Mouse (Mus musculus) hindbrain, postnatal 0 days (tissue): ENCODE measurements at regions not wholly inside any gene's neighbourhood (a gene's known extent, or its start where the extent isn't known, plus 50 kb on each side); places are given as distances from the start of the nearest gene placed in this dataset.

ENCODE experiments used
- ATAC-seq: fragments of 200-750 bp; cut with Nextera tagmentation; 2 replicates; pipeline ENCODE4 v1.8.0; 2017; ENCODE audit warnings: mild to moderate bottlenecking, moderate TSS enrichment, moderate library complexity
- DNase-seq: peaks from one replicate; pipeline ENCODE4 v3.0.0-alpha.2; 2015; ENCODE audit warnings: low spot score
- H3K27ac ChIP-seq: fragments of 300-500 bp; sonication (generic); 2 replicates; pipeline ENCODE4 v1.5.1; 2014; ENCODE audit warnings: mild to moderate bottlenecking
- H3K27me3 ChIP-seq: fragments of 300-500 bp; sonication (generic); 2 replicates; pipeline ENCODE4 v1.6.1; 2014; ENCODE audit warnings: low read length, mixed read lengths; ENCODE audit not compliant: insufficient read depth
- H3K36me3 ChIP-seq: fragments of 300-500 bp; sonication (generic); 2 replicates; pipeline ENCODE4 v1.6.1; 2014; ENCODE audit warnings: low read length, mixed read lengths; ENCODE audit not compliant: insufficient read depth
- H3K4me1 ChIP-seq: fragments of 300-500 bp; sonication (generic); 2 replicates; pipeline ENCODE4 v1.6.1; 2014; ENCODE audit warnings: antibody characterized with exemption, low read length, mixed read lengths; ENCODE audit not compliant: insufficient read depth
- H3K4me2 ChIP-seq: fragments of 300-500 bp; sonication (generic); 2 replicates; pipeline ENCODE4 v1.6.1; 2014; ENCODE audit warnings: low read depth, mild to moderate bottlenecking, low read length, moderate library complexity, mixed read lengths
- H3K4me3 ChIP-seq: fragments of 300-500 bp; sonication (generic); 2 replicates; pipeline ENCODE4 v1.5.1; 2014; ENCODE audit warnings: low read length
- H3K9ac ChIP-seq: fragments of 300-500 bp; sonication (generic); replicated peaks from 2 replicates; pipeline ENCODE4 v1.6.1; 2014; ENCODE audit warnings: mild to moderate bottlenecking, low read length, moderate library complexity, mixed read lengths
- H3K9me3 ChIP-seq: fragments of 300-500 bp; sonication (generic); 2 replicates; pipeline ENCODE4 v1.6.1; 2016; ENCODE audit warnings: low read length, mixed read lengths
- CTCF ChIP-seq: IDR thresholded peaks from 2 replicates; pipeline ENCODE4 v1.5.1; 2016; ENCODE audit warnings: antibody characterized with exemption, control low read depth, low read depth
- WGBS: fragments of 180-500 bp; shearing (Covaris S2); extraction: QIAGEN DNeasy Blood & Tissue Kit; methylation state at CpG from one replicate; pipeline ENCODE4 v1.1.7; 2014; 5-methylcytosine and 5-hydroxymethylcytosine counted together

DNA sequence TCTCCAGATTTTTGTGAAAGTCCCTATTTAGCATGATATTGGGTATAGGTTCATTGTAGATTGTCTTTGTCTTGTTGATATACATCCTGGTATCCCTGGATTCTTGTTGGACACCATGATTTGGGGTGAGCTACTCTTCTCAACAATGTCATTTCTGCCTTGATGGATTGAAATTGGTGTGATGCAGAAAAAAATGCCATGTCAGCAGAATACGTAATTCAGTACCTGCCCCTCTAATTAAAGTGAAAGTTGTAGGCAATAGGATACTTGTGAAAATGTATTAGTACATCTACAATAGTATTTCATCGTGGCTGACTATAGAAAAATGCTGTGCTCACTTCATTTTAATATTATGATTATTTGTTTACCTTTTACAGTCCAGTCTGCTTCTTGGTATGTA, 280.7 kb upstream of the Gm21293 start:
- Histone ChIP-seq H3K36me3 (no peaks in the 10 kb centered on the region), H3K4me1 (no peaks in the 10 kb centered on the region), H3K4me3 (no peak overlapping the region), H3K9ac (no peak overlapping the region), H3K9me3 (no peaks in the 10 kb centered on the region), H3K4me2 (no peak overlapping the region), H3K27ac (no peak overlapping the region), H3K27me3 (no peaks in the 10 kb centered on the region)
- ATAC-seq (no peak), DNase-seq (no peak)
- no peak for TF ChIP-seq CTCF
- WGBS, result 89% methylated on average over 2 of the region's 2 CpGs

DNA sequence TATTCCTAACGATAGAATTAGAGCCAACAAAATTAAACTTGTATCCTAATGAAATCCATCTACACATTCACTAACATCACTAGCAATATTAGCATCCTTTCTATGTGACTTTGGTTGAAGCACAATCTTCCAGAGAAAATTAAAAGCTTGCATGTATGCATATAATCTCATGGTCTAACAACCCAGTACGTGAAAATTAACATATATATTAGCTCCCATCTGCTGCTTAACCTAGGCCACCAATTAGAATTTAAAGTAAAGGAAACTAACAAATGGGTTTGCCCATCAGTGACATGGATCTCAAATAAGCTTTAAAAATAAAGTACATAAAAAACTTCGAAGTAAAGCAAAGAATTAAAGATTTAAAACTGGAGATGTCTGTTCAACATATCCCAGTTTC, 278.9 kb upstream of the Gm21293 start:
- Histone ChIP-seq H3K4me3 (no peak overlapping the region), H3K9me3 (no peaks in the 10 kb centered on the region), H3K4me2 (no peak overlapping the region), H3K9ac (no peak overlapping the region), H3K27ac (no peak overlapping the region), H3K36me3 (no peaks in the 10 kb centered on the region), H3K27me3 (no peaks in the 10 kb centered on the region), H3K4me1 (no peaks in the 10 kb centered on the region)
- DNase-seq, result no peak
- TF ChIP-seq CTCF, result no peak
- ATAC-seq, result no peak
- WGBS, result 75% methylated on average over 3 of the region's 3 CpGs

DNA sequence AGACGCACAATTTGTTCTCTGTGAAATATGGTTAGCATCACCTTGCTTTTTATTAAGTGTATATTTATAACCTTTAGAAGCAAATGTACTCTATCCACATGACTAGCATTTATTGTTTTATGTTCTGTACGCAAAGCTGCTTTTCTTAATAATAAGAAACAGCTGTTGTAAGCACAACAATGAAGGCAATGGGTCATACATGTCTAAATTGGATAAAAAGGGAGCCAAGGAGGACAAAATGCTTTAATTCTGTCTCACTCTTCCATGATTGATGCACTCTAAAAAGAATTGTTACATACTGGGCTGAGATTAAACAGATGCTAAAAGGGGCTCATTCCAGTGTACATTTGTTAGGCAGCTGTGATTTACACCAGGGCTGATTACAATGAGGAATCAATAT, 232.7 kb upstream of the Gm21293 start:
- Histone ChIP-seq H3K9ac (no peak overlapping the region), H3K36me3 (no peaks in the 10 kb centered on the region), H3K27me3 (no peaks in the 10 kb centered on the region), H3K9me3 (no peaks in the 10 kb centered on the region), H3K4me2 (no peak overlapping the region), H3K27ac (no peak overlapping the region), H3K4me1 (no peaks in the 10 kb centered on the region), H3K4me3 (no peak overlapping the region)
- ATAC-seq (no peak), DNase-seq (no peak)
- WGBS, result 88% methylated on average over 2 of the region's 2 CpGs
- TF ChIP-seq CTCF, result no peak

DNA sequence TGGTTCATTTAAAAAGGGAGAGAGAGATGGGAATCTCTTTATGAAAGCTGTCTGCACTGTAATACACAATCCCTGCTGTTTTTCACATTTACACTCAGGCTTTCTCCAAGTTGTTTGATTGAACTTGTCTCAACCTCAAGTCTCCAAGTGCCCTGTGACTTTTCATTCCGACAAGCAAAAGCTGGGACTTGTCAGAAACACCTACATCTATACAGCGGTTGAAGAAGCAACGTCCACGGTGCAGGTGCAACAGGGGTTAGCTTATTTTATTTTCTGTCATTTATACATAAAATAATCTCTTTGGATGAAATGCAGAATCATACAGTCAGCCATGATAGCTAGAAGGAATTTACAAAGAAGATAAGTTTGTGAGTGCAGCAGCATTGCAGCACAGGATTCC, 184.6 kb upstream of the Gm21293 start:
- H3K27ac ChIP-seq, result no peak overlapping the region
- no peak overlapping the region for H3K4me3 ChIP-seq
- H3K27me3 ChIP-seq, result no peaks in the 10 kb centered on the region
- WGBS, result 82% methylated on average over 4 of the region's 4 CpGs
- no peak for TF ChIP-seq CTCF
- DNase-seq (no peak), ATAC-seq (no peak)
- no peak overlapping the region for H3K4me2 ChIP-seq
- no peaks in the 10 kb centered on the region for H3K9me3 ChIP-seq
- no peaks in the 10 kb centered on the region for H3K4me1 ChIP-seq
- no peak overlapping the region for H3K9ac ChIP-seq
- no peaks in the 10 kb centered on the region for H3K36me3 ChIP-seq

DNA sequence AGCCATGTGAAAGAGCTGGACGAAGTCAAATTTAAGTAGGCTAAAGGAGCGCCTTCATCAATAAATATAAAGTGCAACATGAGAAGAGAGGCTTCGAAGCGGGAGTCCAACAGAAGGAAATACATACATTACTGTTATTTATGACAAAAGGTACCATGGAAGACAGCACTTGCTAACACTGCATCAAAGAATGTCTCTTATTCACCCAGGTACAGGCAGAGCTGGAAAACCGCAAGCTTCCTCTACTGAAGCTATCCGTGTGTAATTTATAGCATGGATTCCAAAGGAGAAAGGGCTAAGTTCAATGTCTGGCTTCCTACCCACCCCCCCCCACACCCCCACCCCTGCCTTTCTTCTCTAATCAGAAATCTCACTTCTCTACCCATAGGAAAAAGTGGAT, 166.7 kb upstream of the Gm21293 start:
- Histone ChIP-seq H3K4me3 (no peak overlapping the region), H3K9ac (no peak overlapping the region), H3K27ac (no peak overlapping the region), H3K4me1 (no peaks in the 10 kb centered on the region), H3K27me3 (no peaks in the 10 kb centered on the region), H3K36me3 (no peaks in the 10 kb centered on the region), H3K9me3 (no peaks in the 10 kb centered on the region), H3K4me2 (no peak overlapping the region)
- WGBS, result 89% methylated on average over 6 of the region's 6 CpGs
- no peak for TF ChIP-seq CTCF
- ATAC-seq (no peak), DNase-seq (no peak)

DNA sequence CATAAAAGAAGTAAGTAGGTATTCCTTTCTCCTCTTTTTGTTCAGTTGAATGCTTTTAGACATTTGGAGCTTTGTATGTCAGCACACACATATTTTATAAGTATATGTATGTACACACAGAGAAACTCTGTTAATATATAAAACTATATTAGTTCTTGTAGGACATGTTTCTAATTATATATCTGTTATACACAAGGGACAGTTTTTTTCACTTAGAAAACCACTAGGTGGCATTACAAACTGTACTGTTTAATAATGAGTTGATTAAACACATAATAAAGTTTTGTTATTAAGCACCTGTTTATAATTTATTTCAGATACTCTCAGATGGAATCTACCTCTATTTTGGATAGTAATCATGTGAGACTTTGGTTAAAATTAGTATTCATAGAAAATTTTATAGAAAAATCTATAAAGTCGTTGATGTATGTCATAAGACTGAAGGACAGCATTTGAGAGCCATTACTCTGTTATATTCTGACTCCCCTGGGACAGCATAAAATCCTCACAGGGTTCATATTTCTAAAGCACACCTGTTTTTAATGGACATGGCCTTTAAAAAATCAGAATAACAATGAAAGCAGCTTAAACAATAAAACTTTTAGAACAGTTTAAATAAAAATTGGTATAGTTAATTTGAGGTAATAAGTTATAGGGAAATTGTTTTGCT, 158.4 kb upstream of the Gm21293 start:
- Histone ChIP-seq H3K27me3 (no peaks in the 10 kb centered on the region), H3K4me2 (no peak overlapping the region), H3K36me3 (no peaks in the 10 kb centered on the region), H3K27ac (no peak overlapping the region), H3K4me3 (no peak overlapping the region), H3K9ac (no peak overlapping the region), H3K4me1 (no peaks in the 10 kb centered on the region), H3K9me3 (no peaks in the 10 kb centered on the region)
- TF ChIP-seq CTCF, result peak; percentile 42
- DNase-seq (peak; percentile 45), ATAC-seq (no peak)
- WGBS, result 62% methylated on average over 1 of the region's 1 CpGs

DNA sequence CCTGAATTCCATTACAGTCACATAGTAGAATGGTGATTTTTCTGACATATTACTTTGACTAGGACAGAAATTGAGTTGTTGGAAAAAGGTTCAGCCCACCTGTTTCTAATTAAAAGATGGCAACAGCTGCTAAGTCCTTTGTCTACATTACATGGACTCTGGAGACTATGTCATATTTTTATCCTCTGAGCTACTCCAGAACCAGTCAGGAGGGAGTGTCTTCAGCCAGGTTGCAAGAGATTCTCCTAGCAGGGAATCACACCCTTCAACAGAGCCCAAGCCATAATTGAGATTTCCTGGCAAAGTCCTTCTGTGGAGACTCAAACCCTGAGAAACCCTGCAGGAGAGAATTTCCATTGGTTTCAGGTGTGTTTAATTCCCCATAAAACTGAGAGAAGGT, 123.2 kb upstream of the Gm21293 start:
- ATAC-seq (no peak), DNase-seq (no peak)
- Histone ChIP-seq H3K9me3 (no peaks in the 10 kb centered on the region), H3K27me3 (no peaks in the 10 kb centered on the region), H3K27ac (no peak overlapping the region), H3K4me3 (no peak overlapping the region), H3K4me1 (no peaks in the 10 kb centered on the region), H3K9ac (no peak overlapping the region), H3K36me3 (no peaks in the 10 kb centered on the region), H3K4me2 (no peak overlapping the region)
- TF ChIP-seq CTCF, result no peak
